Mouse (Mus musculus): ENCODE data around the gene Tex10. TPM values are rescaled to one million over a fixed set of nuclear protein-coding genes. Genes with fewer than 3 reads are reported as not detected.

Gene Tex10
- 1.5 and 2.6 TPM in 2 replicates for polyA plus RNA-seq (2012; rRNA removed)

GRCm38 (mm10) chr4:48472792-48473650, at the start of gene Tex10:
Gene Tex10, minus strand, starts transcription at chr4:48473459.

Other genes starting within 250 kb of the Tex10 start
- gene Erp44, start 193.9 kb downstream of the Tex10 start, polyA plus RNA-seq (2012; rRNA removed), result 11.5 and 14.3 TPM in 2 replicates
- gene Invs, start 193.7 kb downstream of the Tex10 start, polyA plus RNA-seq (2012; rRNA removed), result 0.65 and 0.79 TPM in 2 replicates
- 0.45 and 0.47 TPM in 2 replicates for gene Msantd3, start 66.5 kb upstream of the Tex10 start, polyA plus RNA-seq (2012; rRNA removed)
- 2.3 and 3.0 TPM in 2 replicates for gene Tmeff1, start 111.7 kb upstream of the Tex10 start, polyA plus RNA-seq (2012; rRNA removed)
- gene Cavin4, start 190.1 kb upstream of the Tex10 start, polyA plus RNA-seq (2012; rRNA removed), result 0.05 and 0.09 TPM in 2 replicates